Comparison of ENCODE assay signal across 20 mouse cellular contexts in genomic region chr4:46165831-46166230, GRCm38 (mm10). TPM values are rescaled to one million over a fixed set of nuclear protein-coding genes. Genes with fewer than 3 reads are reported as not detected.
DNase-seq lines count a peak whose midpoint lies in the region; ATAC-seq lines count a peak whose summit lies in the region.
"Had no signal": no experiment of that assay in that cellular context is flagged by ENCODE, and none has a peak within 500 bp of the region (broad histone marks: within the 10 kb centered on the region; RNA-seq: fewer than 3 reads in every experiment).

No protein-coding gene starts in this region.

- no peaks in the 10 kb centered on the region for H3K9me3 ChIP-seq in forebrain, embryonic 15.5 days
- H3K9me3 ChIP-seq: hindbrain, embryonic 12.5 days; hindbrain, embryonic 15.5 days had no signal

- no peak overlapping the region for H3K9ac ChIP-seq in forebrain, embryonic 15.5 days (replicated peaks)
- H3K9ac ChIP-seq: hindbrain, embryonic 12.5 days; hindbrain, embryonic 15.5 days had no signal

- ATAC-seq in forebrain, embryonic 15.5 days (replicated peaks) = no peak
- ATAC-seq: activated CD4-positive, CD25-positive, alpha-beta regulatory T cell, adult 4 months; forebrain, embryonic 14.5 days had no signal

- H3K4me1 ChIP-seq in forebrain, embryonic 15.5 days = no peaks in the 10 kb centered on the region
- H3K4me1 ChIP-seq: hindbrain, embryonic 12.5 days; hindbrain, embryonic 15.5 days had no signal

- no peak overlapping the region for H3K4me3 ChIP-seq in forebrain, embryonic 15.5 days
- H3K4me3 ChIP-seq: hindbrain, embryonic 12.5 days; hindbrain, embryonic 15.5 days had no signal

- H3K36me3 ChIP-seq in forebrain, embryonic 15.5 days = peaks cover 88% of the 10 kb centered on the region

- peak; percentile 36 for DNase-seq in 416B (ENCODE audit: low read depth)
- DNase-seq in adipocyte (ENCODE audit: low spot score) = peak; percentile 21
- DNase-seq in gonadal fat pad, adult 2 months (ENCODE audit: low read depth) = peak; percentile 55
- no peak for DNase-seq in yolk sac, embryonic 10.5 days (ENCODE audit: low spot score)
- no peak for DNase-seq in frontal cortex, postnatal 14 days (ENCODE audit: low spot score in 2 of 2)
- DNase-seq: adrenal gland, postnatal 10 days; adrenal gland, postnatal 36 days; cerebellum, adult 11-12 months; cerebellum, adult 8-10 months; cerebellum, postnatal 10 days; cerebellum, postnatal 36 days; gastrocnemius, postnatal 10 days; gastrocnemius, postnatal 36 days; heart, adult 11 months had no signal

- H3K27me3 ChIP-seq in forebrain, embryonic 15.5 days = no peaks in the 10 kb centered on the region
- H3K27me3 ChIP-seq: hindbrain, embryonic 12.5 days; hindbrain, embryonic 15.5 days had no signal

- H3K4me2 ChIP-seq in forebrain, embryonic 15.5 days (replicated peaks) = no peak overlapping the region
- H3K4me2 ChIP-seq: heart, embryonic 11.5 days; hindbrain, embryonic 12.5 days; hindbrain, embryonic 15.5 days had no signal

- WGBS in forebrain, embryonic 15.5 days = 93% methylated on average over 5 of the region's 5 CpGs

- H3K27ac ChIP-seq in forebrain, embryonic 15.5 days (replicated peaks) = no peak overlapping the region
- H3K27ac ChIP-seq: hindbrain, embryonic 12.5 days; hindbrain, embryonic 15.5 days had no signal

RNA-seq across cellular contexts. Expression of gene Tstd2, which starts 27.3 kb away (rescaled TPM):
- polyA plus RNA-seq in gonadal fat pad, adult 2 months (2012; rRNA removed) = 30.7 and 37.3 TPM in 2 replicates
- polyA plus RNA-seq in forebrain, embryonic 15.5 days (2015; fragmentation: Nextera tagmentation; extraction: Ambion mirVana) = 36.8 and 41.3 TPM in 2 replicates

RNA-seq across cellular contexts. Expression of gene Ncbp1, which starts 27.4 kb away (rescaled TPM):
- polyA plus RNA-seq in gonadal fat pad, adult 2 months (2012; rRNA removed) = 32.0 and 36.0 TPM in 2 replicates
- polyA plus RNA-seq in forebrain, embryonic 15.5 days (2015; fragmentation: Nextera tagmentation; extraction: Ambion mirVana) = 99.1 and 101 TPM in 2 replicates

RNA-seq across cellular contexts. Expression of gene Xpa, which starts 30.3 kb away (rescaled TPM):
- 23.0 and 34.2 TPM in 2 replicates for polyA plus RNA-seq in gonadal fat pad, adult 2 months (2012; rRNA removed)
- polyA plus RNA-seq in forebrain, embryonic 15.5 days (2015; fragmentation: Nextera tagmentation; extraction: Ambion mirVana) = 32.5 and 33.5 TPM in 2 replicates

Comparison
In these comparisons a context has a peak if more than half of its experiments do, and no peak if none do; other contexts are left out.
1. DNase-seq: peak in 416B (single experiment), adipocyte (single experiment) and gonadal fat pad, adult 2 months (single experiment); none in yolk sac, embryonic 10.5 days (single experiment) and frontal cortex, postnatal 14 days (0 of 2).